Mouse (Mus musculus) intestine, embryonic 16.5 days (tissue): ENCODE results near the gene CT030661.1. TPM values are rescaled to one million over a fixed set of nuclear protein-coding genes. Genes with fewer than 3 reads are reported as not detected.
"Not testable (repeated sequence)": the region's sequence is repeated elsewhere in the genome, so short reads cannot be mapped to it uniquely, and the experiment has no call there.

ENCODE experiments used
- ATAC-seq: fragments of 200-750 bp; cut with Nextera tagmentation; 2 replicates; pipeline ENCODE4 v1.8.0; 2017; ENCODE audit warnings: moderate TSS enrichment, moderate library complexity
- H3K27ac ChIP-seq: fragments of 300-500 bp; sonication (generic); 2 replicates; pipeline ENCODE4 v1.5.1; 2014; ENCODE audit warnings: mild to moderate bottlenecking, low read length
- H3K27me3 ChIP-seq: fragments of 300-500 bp; sonication (generic); replicated peaks from 2 replicates; pipeline ENCODE4 v1.6.1; 2014; ENCODE audit warnings: low read length, control low read depth, mixed read lengths; ENCODE audit not compliant: control insufficient read depth, insufficient read depth
- H3K36me3 ChIP-seq: fragments of 300-500 bp; sonication (generic); 2 replicates; pipeline ENCODE4 v1.6.1; 2014; ENCODE audit warnings: low read length, control low read depth; ENCODE audit not compliant: control insufficient read depth, insufficient read depth
- H3K4me1 ChIP-seq: fragments of 300-500 bp; sonication (generic); 2 replicates; pipeline ENCODE4 v1.6.1; 2014; ENCODE audit warnings: low read length, control low read depth, mixed read lengths; ENCODE audit not compliant: control insufficient read depth, insufficient read depth
- H3K4me2 ChIP-seq: fragments of 300-500 bp; sonication (generic); 2 replicates; pipeline ENCODE4 v1.6.1; 2014; ENCODE audit warnings: low read depth, low read length, control low read depth
- H3K4me3 ChIP-seq: fragments of 300-500 bp; sonication (generic); 2 replicates; pipeline ENCODE4 v1.5.1; 2014; ENCODE audit warnings: mild to moderate bottlenecking, low read length
- H3K9ac ChIP-seq: fragments of 300-500 bp; sonication (generic); 2 replicates; pipeline ENCODE4 v1.6.1; 2014; ENCODE audit warnings: low read depth, low read length
- H3K9me3 ChIP-seq: fragments of 300-500 bp; sonication (generic); 2 replicates; pipeline ENCODE4 v1.6.1; 2016; ENCODE audit warnings: low read length, control low read depth; ENCODE audit not compliant: control insufficient read depth
- WGBS: fragments of 180-500 bp; shearing (Covaris S2); extraction: QIAGEN DNeasy Blood & Tissue Kit; methylation state at CpG from one replicate; pipeline ENCODE4 v1.1.7; 2014; 5-methylcytosine and 5-hydroxymethylcytosine counted together
- polyA plus RNA-seq: library from polyadenylated mRNA; unstranded; fragments of >200 nt; fragmentation: Nextera tagmentation; extraction: Ambion mirVana; gene quantifications from 2 replicates; pipeline ENCODE4 v1.2.1, GENCODE M21; 2015

Gene CT030661.1
- 9.2 and 9.6 TPM in 2 replicates for polyA plus RNA-seq

DNA sequence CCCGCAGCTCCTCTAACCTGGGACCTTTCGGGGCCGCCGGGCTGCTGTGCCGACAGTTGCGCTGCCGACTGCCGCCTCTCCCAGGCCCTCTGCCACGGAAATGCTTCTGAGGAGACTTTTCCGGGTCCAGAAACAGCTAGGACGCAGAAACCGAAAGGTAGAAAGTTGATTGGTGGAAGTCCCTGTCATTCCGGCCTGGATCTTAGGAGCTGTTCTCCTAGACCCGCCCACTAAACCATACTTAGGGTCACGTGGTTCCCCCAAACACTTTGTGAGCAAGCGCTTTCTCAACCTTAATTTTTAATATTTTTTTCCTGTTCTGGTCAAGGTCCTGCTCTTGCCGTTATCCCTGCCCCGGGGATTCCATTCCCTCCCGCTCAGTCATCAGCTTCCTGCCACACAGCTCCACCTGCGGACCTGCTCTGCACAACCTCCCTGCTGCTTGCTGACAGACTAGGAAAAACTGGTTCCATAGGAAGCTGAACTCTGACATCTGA, at the start of gene CT030661.1:
Gene CT030661.1 (minus strand): TSS at position 108 of the 497 bp plus-strand sequence.
- H3K4me1 ChIP-seq, H3K36me3 ChIP-seq, H3K9me3 ChIP-seq, H3K27me3 ChIP-seq: not testable (repeated sequence)
- WGBS, result 0% methylated on average over 20 of the region's 20 CpGs
- peak within 1 kb of the TSS; percentile 83 for H3K27ac ChIP-seq
- peak within 1 kb of the TSS; percentile 77 for H3K9ac ChIP-seq
- peak within 1 kb of the TSS; percentile 47 for H3K4me2 ChIP-seq
- peak within 1 kb of the TSS; percentile 62 for H3K4me3 ChIP-seq
- ATAC-seq, result peak; percentile 100

DNA sequence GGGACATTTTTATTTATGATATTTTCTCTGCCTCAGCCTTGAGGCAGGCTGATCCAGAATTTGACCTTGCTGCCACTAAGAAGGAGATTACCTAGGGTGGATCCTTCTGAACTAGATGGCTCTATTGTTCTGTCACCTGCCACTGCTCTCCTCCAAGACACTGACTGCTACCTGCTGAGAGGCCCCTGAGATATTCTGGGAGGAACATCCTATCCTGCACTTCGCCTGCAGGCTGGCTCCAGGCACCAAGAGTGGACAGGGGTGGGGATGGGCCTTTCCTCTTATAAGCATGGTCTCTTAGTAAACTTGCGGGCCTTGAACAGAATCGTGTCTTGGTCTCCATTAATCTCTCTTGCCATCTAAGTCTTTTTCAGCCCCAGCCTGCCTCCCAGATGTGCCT, 49.3 kb upstream of the CT030661.1 start:
- no peak overlapping the region for H3K27ac ChIP-seq
- H3K4me2 ChIP-seq, result no peak overlapping the region
- H3K9ac ChIP-seq, result no peak overlapping the region
- no peaks in the 10 kb centered on the region; the same call in 1 of the 2 replicates for H3K36me3 ChIP-seq
- no peak for ATAC-seq
- peaks cover 11% of the 10 kb centered on the region for H3K4me1 ChIP-seq
- H3K4me3 ChIP-seq, result no peak overlapping the region
- H3K9me3 ChIP-seq, result peaks cover 9% of the 10 kb centered on the region; the same call in 1 of the 2 replicates
- WGBS, result 92% methylated on average over 3 of the region's 3 CpGs
- H3K27me3 ChIP-seq, result no peaks in the 10 kb centered on the region

DNA sequence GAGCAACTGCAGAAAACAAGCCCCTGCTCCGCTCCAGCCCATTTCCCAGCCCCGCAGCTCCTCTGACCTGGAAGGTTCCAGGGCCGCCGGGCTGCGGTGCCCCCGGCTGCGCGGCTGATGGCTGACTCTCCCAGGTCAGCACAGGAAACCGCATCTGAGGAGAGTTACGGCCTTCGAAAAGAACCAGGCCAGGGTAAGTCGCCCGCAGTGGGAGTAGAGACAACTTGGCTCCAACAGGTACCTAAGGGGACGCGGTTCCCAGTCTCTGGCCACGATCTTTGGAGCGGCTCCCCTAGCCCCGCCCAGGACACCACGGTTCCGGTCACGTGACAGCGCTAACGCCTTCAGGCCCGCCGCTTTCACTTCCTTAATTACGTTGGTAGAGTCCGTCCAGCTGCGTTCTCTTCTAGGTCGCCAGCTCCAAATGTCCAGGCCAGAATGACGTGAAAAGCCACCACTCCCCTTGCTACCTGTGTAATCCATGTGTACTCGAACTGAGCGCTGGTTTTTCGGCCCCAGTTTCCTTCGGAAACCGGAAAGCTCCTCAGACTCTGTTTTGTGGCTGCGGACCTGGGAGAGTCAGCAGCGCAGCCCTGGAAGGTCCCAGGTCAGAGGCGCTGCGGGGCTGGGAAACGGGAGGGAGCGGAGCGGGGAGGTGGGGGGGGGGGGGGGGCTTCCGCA, 46.6 kb upstream of the CT030661.1 start, which contains the start of the genes Zfp944 and Zfp758:
Gene Zfp944 (minus strand): TSS at position 300 of the 681 bp plus-strand sequence.
Gene Zfp758 (plus strand): TSS at position 353 of the 681 bp plus-strand sequence.
- peak within 1 kb of the TSS; percentile 49 for H3K4me2 ChIP-seq
- H3K36me3 ChIP-seq, H3K27me3 ChIP-seq, H3K9me3 ChIP-seq: not testable (repeated sequence)
- peak; percentile 99 for ATAC-seq
- peaks cover 11% of the 10 kb centered on the region for H3K4me1 ChIP-seq
- H3K4me3 ChIP-seq, result peak within 1 kb of the TSS; percentile 61
- WGBS, result 0% methylated on average over 29 of the region's 43 CpGs
- H3K9ac ChIP-seq, result peak within 1 kb of the TSS; percentile 73
- H3K27ac ChIP-seq, result peak within 1 kb of the TSS; percentile 79

DNA sequence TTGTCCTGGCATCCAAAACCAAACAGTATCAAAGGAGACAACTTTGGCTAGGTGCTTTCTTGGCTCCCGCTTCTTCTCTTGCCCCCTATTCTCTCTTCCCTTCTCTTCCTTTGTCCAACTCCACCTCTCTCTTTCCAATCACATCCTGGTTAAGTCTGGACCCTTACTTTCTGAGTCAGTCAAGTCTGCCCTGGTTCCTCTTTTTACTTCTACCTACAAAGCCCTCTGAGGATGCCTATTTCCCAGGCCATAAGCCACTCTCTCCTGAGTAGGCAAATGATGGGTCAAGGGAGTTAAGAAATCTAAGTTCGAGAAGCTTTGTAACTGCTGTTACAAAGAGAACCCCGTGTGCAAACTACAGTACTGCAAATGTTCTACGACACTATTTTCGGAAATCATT, 45.9 kb upstream of the CT030661.1 start:
- H3K4me2 ChIP-seq, result peak overlapping the region; percentile 49
- H3K36me3 ChIP-seq, result no peaks in the 10 kb centered on the region; the same call in 1 of the 2 replicates
- 29% methylated on average over 5 of the region's 5 CpGs for WGBS
- no peak overlapping the region for H3K27ac ChIP-seq
- ATAC-seq, result peak; percentile 38; the same call in 1 of the 2 replicates
- H3K4me3 ChIP-seq, result peak overlapping the region; percentile 61
- peak overlapping the region; percentile 73; the same call in 1 of the 2 replicates for H3K9ac ChIP-seq
- H3K27me3 ChIP-seq, result no peaks in the 10 kb centered on the region
- peaks cover 11% of the 10 kb centered on the region for H3K4me1 ChIP-seq
- H3K9me3 ChIP-seq, result peaks cover 9% of the 10 kb centered on the region; the same call in 1 of the 2 replicates

DNA sequence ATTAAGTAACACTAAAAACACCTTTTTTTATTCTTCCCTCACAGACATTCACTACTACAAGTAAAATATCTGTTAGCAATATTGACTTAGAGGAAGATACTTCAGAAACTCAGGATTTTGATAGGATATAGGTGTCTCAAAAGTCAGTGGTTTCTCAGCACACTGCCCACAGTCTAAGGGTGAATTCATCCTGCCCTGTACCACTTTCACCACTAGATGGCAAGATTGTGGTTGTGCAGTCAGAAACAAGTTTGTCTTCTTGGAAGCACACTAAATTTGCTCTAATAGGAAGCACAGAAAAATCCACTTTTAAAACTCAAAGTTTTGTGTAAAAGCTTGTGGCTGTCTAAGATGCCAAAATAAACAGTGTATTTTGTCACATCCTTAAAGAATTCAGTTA, 38.2 kb upstream of the CT030661.1 start:
- ATAC-seq, result no peak
- no peaks in the 10 kb centered on the region for H3K9me3 ChIP-seq
- no peak overlapping the region for H3K9ac ChIP-seq
- no peaks in the 10 kb centered on the region for H3K4me1 ChIP-seq
- no peak overlapping the region for H3K4me2 ChIP-seq
- H3K4me3 ChIP-seq, result no peak overlapping the region
- H3K27ac ChIP-seq, result no peak overlapping the region
- no peaks in the 10 kb centered on the region for H3K36me3 ChIP-seq
- H3K27me3 ChIP-seq, result no peaks in the 10 kb centered on the region

DNA sequence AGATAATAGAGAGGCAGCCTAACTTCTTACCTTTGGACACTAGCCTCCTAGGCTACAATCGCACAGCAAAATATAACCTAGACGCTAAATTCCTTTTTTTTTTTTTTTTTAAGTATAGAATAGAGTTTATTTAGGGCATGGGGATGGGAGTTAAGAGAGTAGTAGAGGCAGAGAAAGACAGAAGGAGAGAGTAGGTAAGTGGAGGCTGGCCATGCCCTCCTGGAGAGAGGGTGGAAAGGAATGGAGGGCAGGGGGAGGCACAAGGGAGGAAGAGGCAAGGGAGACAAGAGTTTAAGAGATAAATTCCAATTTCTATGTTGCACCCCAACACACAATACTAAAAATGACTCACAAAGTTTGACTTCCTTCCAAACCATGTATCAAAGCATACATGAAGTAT, 610 bp upstream of the CT030661.1 start:
- peak overlapping the region; percentile 62 for H3K4me3 ChIP-seq
- not testable (repeated sequence) for H3K36me3 ChIP-seq, H3K9me3 ChIP-seq, ATAC-seq, H3K9ac ChIP-seq, H3K27me3 ChIP-seq, H3K4me1 ChIP-seq
- WGBS, result 10% methylated on average over 2 of the region's 2 CpGs
- peak overlapping the region; percentile 74 for H3K27ac ChIP-seq
- peak overlapping the region; percentile 47 for H3K4me2 ChIP-seq

DNA sequence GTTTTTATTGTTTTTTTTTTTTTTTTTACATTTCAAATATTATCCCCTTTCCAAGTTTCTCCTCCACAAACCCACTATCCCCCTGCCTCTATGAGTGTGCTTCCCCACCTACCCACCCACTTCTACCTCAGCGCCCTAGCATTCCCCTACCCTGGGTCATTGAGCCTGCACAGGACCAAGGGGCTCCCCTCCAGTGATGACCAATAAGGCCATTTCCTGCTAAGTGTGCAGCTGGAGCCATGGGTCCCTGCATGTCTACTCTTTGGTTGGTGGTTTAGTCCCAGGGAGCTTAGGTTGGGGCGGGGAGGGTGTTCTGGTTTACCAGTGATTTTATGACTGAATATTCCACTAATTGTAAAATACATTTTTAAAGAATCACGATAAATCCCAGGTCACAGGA, 418 bp downstream of the CT030661.1 start:
- H3K4me1 ChIP-seq, H3K9me3 ChIP-seq, H3K27me3 ChIP-seq, H3K36me3 ChIP-seq: not testable (repeated sequence)
- Histone ChIP-seq H3K4me3 (peak overlapping the region; percentile 62), H3K9ac (peak overlapping the region; percentile 77), H3K4me2 (peak overlapping the region; percentile 40), H3K27ac (peak overlapping the region; percentile 83)
- WGBS, result 2% methylated on average over 3 of the region's 3 CpGs
- ATAC-seq, result peak; percentile 75

Other genes starting within 250 kb of the CT030661.1 start
- gene Zfp947, start 148.6 kb downstream of the CT030661.1 start, polyA plus RNA-seq, result 2.5 and 2.9 TPM in 2 replicates
- gene Zfp994, start 89.2 kb downstream of the CT030661.1 start, polyA plus RNA-seq, result 2.8 and 2.9 TPM in 2 replicates
- 11.0 and 11.1 TPM in 2 replicates for gene Zfp944, start 46.6 kb upstream of the CT030661.1 start, polyA plus RNA-seq
- gene Zfp758, start 46.6 kb upstream of the CT030661.1 start, polyA plus RNA-seq, result 7.5 and 7.8 TPM in 2 replicates
- gene Zfp946, start 109.4 kb upstream of the CT030661.1 start, polyA plus RNA-seq, result 13.3 and 15.1 TPM in 2 replicates